Mouse (Mus musculus) lung, embryonic 16.5 days (tissue): Measurements from ENCODE around the gene Gga2. TPM values are rescaled to one million over a fixed set of nuclear protein-coding genes. Genes with fewer than 3 reads are reported as not detected.

Experiments used
- ATAC-seq: fragments of 200-750 bp; cut with Nextera tagmentation; 2 replicates; pipeline ENCODE4 v1.8.0; 2017; ENCODE audit warnings: low read depth, mild to moderate bottlenecking, moderate library complexity
- H3K27ac ChIP-seq: fragments of 300-500 bp; sonication (generic); 2 replicates; pipeline ENCODE4 v1.5.1; 2014; ENCODE audit warnings: mild to moderate bottlenecking, control low read depth, low read length
- H3K27me3 ChIP-seq: fragments of 300-500 bp; sonication (generic); 2 replicates; pipeline ENCODE4 v1.6.1; 2014; ENCODE audit warnings: low read depth, low read length, mixed read lengths; ENCODE audit not compliant: control insufficient read depth, insufficient read depth
- H3K36me3 ChIP-seq: fragments of 300-500 bp; sonication (generic); 2 replicates; pipeline ENCODE4 v1.6.1; 2014; ENCODE audit warnings: low read length; ENCODE audit not compliant: control insufficient read depth, insufficient read depth
- H3K4me1 ChIP-seq: fragments of 300-500 bp; sonication (generic); replicated peaks from 2 replicates; pipeline ENCODE4 v1.6.1; 2014; ENCODE audit warnings: low read length, mixed read lengths; ENCODE audit not compliant: control insufficient read depth, insufficient read depth
- H3K4me2 ChIP-seq: fragments of 300-500 bp; sonication (generic); 2 replicates; pipeline ENCODE4 v1.6.1; 2014; ENCODE audit warnings: low read depth, low read length, control low read depth
- H3K4me3 ChIP-seq: fragments of 300-500 bp; sonication (generic); 2 replicates; pipeline ENCODE4 v1.5.1; 2014; ENCODE audit warnings: mild to moderate bottlenecking, low read length, control low read depth
- H3K9ac ChIP-seq: fragments of 300-500 bp; sonication (generic); 2 replicates; pipeline ENCODE4 v1.6.1; 2014; ENCODE audit warnings: low read length, control low read depth
- H3K9me3 ChIP-seq: fragments of 300-500 bp; sonication (generic); 2 replicates; pipeline ENCODE4 v1.6.1; 2016; ENCODE audit warnings: low read length; ENCODE audit not compliant: control insufficient read depth
- WGBS: fragments of 180-500 bp; shearing (Covaris S2); extraction: QIAGEN DNeasy Blood & Tissue Kit; methylation state at CpG from one replicate; pipeline ENCODE4 v1.1.7; 2014; 5-methylcytosine and 5-hydroxymethylcytosine counted together
- polyA plus RNA-seq: library from polyadenylated mRNA; unstranded; fragments of >200 nt; fragmentation: Nextera tagmentation; extraction: Ambion mirVana; gene quantifications from 2 replicates; pipeline ENCODE4 v1.2.1, GENCODE M21; 2015

Gga2 gene
- polyA plus RNA-seq, 1 experiment from 2014 or later = 67.3 TPM

DNA sequence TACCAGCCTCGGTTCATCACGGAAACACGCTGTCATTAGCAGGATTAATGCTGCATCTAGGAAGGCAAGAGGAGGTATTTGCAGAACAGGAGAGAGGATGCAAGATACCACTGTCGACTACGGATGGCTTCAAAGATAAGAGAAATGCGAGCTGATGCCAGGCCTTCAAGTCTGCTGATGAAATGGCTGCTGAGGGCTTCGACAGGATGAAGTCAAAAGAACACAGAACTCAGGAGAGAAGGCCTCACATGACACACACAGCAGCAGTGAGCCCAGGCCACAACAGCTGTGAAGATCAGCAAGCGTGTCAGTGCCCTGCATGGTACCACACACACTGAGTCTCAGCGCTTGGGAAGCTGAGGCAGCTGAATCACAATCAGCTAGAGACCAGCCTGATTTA lies 50.8 kb downstream of the Gga2 start:
- no peak for ATAC-seq
- no peak overlapping the region for H3K4me2 ChIP-seq
- no peaks in the 10 kb centered on the region for H3K9me3 ChIP-seq
- H3K4me3 ChIP-seq = no peak overlapping the region
- H3K27ac ChIP-seq = no peak overlapping the region
- 75% methylated on average over 9 of the region's 9 CpGs for WGBS
- H3K9ac ChIP-seq = no peak overlapping the region
- H3K4me1 ChIP-seq = no peaks in the 10 kb centered on the region
- no peaks in the 10 kb centered on the region for H3K27me3 ChIP-seq
- H3K36me3 ChIP-seq = peaks cover 5% of the 10 kb centered on the region; the same call in 1 of the 2 replicates

DNA sequence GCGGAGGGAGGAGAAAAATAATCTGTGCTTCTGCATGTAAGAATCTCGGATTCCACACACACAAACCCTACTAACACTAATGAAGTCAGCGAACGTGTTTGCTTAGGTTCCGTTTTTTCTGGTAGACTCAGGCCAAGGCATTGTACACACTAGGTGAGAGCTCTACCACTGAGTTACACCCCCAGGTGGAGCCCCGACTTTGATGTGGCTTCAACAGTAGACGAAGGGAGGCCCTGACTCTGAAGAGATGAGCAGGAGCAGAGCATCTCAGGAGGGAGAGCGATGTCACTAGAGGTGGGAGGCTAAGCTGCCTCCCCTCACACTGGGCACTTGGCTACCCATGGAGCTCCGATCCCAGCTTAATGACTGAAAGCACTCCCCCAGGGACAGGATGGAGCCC lies 52.2 kb downstream of the Gga2 start:
- H3K9me3 ChIP-seq = no peaks in the 10 kb centered on the region
- H3K36me3 ChIP-seq = peaks cover 8% of the 10 kb centered on the region
- H3K27me3 ChIP-seq = no peaks in the 10 kb centered on the region
- H3K4me1 ChIP-seq = no peaks in the 10 kb centered on the region
- no peak for ATAC-seq
- H3K27ac ChIP-seq = no peak overlapping the region
- no peak overlapping the region for H3K4me3 ChIP-seq
- 81% methylated on average over 9 of the region's 9 CpGs for WGBS
- no peak overlapping the region for H3K4me2 ChIP-seq
- H3K9ac ChIP-seq = no peak overlapping the region

DNA sequence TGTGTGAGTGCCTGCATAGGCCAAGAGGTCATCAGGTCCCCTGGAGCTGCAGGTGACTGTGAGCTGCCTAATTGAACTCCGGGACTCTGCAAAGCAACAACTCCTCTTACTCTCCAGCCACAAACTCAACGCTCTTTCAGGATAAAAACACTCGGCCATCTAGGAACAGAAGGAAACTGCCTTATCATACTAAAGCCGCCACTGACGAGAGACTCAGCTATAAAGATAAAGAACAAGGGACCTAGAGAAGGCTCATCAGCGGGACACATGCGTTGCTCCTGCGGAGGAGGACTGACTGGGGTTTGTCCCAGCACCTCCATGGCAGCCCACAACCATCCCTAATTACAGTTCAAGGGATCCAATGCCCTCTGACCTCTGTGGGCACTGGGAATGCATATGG lies 52.8 kb downstream of the Gga2 start:
- no peak overlapping the region for H3K4me2 ChIP-seq
- no peaks in the 10 kb centered on the region for H3K9me3 ChIP-seq
- ATAC-seq = no peak
- H3K27me3 ChIP-seq = no peaks in the 10 kb centered on the region
- H3K36me3 ChIP-seq = peaks cover 8% of the 10 kb centered on the region
- no peak overlapping the region for H3K9ac ChIP-seq
- 71% methylated on average over 8 of the region's 8 CpGs for WGBS
- H3K4me1 ChIP-seq = no peaks in the 10 kb centered on the region
- no peak overlapping the region for H3K27ac ChIP-seq
- no peak overlapping the region for H3K4me3 ChIP-seq

DNA sequence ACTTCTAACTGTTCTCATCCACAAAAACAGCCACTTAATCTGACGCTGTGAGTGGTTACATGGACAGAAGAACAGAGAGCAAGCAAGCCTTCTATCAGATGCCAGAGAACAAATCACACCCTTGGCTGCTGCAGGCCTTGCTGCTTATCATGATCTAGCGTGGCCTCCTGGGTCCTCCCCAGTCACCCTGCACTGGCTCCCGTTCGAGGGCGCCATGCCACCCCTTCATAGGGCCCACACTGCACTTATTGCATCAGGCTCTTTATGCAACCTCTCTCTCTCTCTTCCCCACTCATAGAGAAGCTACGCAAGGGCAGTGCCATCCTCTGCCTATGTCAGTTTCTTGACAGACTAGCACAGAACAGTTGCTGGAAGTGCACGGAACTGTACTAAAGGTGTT lies 54.9 kb downstream of the Gga2 start:
- no peaks in the 10 kb centered on the region for H3K4me1 ChIP-seq
- H3K4me2 ChIP-seq = no peak overlapping the region
- WGBS = 87% methylated on average over 7 of the region's 7 CpGs
- no peak for ATAC-seq
- H3K9me3 ChIP-seq = no peaks in the 10 kb centered on the region
- H3K9ac ChIP-seq = no peak overlapping the region
- no peak overlapping the region for H3K4me3 ChIP-seq
- peaks cover 12% of the 10 kb centered on the region for H3K36me3 ChIP-seq
- H3K27ac ChIP-seq = no peak overlapping the region
- no peaks in the 10 kb centered on the region for H3K27me3 ChIP-seq

DNA sequence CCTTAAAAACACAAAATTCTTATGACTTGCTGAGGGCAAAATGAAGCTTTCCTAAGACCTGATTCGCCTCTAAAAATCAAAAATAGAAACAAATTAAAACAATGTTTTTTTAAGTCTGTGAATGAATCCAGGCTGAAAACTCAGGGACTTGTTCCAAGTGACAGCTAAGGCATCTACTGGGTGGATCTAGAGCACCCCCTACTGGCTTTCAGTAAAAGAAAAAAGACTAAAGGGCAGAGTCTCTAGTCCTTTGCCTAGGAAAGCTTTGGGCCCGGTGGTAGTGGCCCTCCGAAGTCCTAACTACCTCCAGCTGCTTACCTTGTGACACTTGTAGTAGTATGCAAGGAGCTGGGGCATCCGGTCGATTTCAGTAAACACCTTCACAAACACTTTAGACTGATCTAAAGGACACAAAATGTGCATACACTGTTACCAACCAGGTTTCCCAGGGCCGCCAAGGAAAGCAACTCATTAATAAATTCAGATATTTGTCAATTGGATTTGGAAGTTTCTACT lies 57.1 kb downstream of the Gga2 start:
- H3K4me1 ChIP-seq = no peaks in the 10 kb centered on the region
- ATAC-seq = no peak
- no peaks in the 10 kb centered on the region for H3K9me3 ChIP-seq
- no peaks in the 10 kb centered on the region for H3K27me3 ChIP-seq
- peaks cover 11% of the 10 kb centered on the region for H3K36me3 ChIP-seq
- no peak overlapping the region for H3K4me2 ChIP-seq
- H3K4me3 ChIP-seq = no peak overlapping the region
- no peak overlapping the region for H3K27ac ChIP-seq
- WGBS = 56% methylated on average over 6 of the region's 6 CpGs
- no peak overlapping the region for H3K9ac ChIP-seq

DNA sequence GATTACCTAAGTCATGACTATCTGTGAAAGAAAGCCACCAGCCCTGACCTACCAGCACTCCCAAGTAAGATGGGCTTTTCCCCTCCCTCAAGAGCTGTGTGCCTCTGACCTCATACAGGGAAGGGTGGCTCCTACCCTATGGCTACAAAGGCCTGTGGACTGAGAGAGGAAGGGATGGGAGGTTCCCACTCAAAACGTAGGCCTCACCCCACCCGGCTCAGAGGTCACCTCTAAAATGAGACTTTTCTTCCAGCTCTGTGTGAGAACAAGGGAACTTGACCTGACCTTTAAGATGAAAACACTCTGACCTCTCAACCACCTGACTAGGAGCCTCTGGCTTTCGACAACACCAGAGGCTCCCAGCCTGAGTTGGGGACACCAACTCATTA lies 58.5 kb downstream of the Gga2 start:
- Histone ChIP-seq H3K27me3 (no peaks in the 10 kb centered on the region), H3K4me2 (no peak overlapping the region), H3K9ac (no peak overlapping the region), H3K4me1 (no peaks in the 10 kb centered on the region), H3K4me3 (no peak overlapping the region), H3K27ac (no peak overlapping the region), H3K9me3 (no peaks in the 10 kb centered on the region), H3K36me3 (peaks cover 11% of the 10 kb centered on the region)
- WGBS = 69% methylated on average over 3 of the region's 3 CpGs
- ATAC-seq = no peak

DNA sequence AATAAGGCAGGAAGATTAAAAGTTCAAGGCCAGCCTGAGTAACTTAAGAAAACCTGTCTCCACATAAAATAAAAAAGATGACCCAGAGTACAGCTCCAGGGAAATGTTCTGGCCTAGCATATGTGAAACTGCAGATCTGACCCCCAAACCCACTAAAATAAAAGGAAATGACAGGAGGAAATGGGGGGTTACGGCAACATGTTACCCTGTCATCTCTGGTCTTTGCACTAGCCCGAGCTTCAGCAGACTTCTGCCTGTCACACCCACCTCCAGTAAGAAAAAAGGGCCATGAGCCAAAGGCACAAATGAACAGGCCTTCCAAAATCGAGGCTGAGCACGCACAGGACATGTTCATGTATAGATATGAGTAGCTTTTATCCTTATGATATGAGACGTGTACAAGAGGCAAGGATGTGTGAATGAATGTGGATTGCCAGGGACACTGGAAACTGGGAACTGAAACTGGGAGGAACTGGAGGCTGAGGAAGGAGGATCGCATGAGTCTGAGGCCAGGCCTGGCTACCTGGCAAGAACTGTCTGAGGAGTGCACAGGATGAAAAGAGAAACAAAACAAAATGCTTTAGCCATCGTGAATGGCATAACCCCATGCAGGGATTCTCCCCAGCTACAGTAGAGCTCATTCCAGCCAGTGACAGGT lies 59.0 kb downstream of the Gga2 start:
- no peak for ATAC-seq
- H3K36me3 ChIP-seq = peaks cover 11% of the 10 kb centered on the region
- no peak overlapping the region for H3K4me3 ChIP-seq
- WGBS = 77% methylated on average over 7 of the region's 7 CpGs
- H3K4me1 ChIP-seq = no peaks in the 10 kb centered on the region
- H3K9ac ChIP-seq = no peak overlapping the region
- H3K27me3 ChIP-seq = no peaks in the 10 kb centered on the region
- H3K27ac ChIP-seq = no peak overlapping the region
- H3K9me3 ChIP-seq = no peaks in the 10 kb centered on the region
- no peak overlapping the region for H3K4me2 ChIP-seq

DNA sequence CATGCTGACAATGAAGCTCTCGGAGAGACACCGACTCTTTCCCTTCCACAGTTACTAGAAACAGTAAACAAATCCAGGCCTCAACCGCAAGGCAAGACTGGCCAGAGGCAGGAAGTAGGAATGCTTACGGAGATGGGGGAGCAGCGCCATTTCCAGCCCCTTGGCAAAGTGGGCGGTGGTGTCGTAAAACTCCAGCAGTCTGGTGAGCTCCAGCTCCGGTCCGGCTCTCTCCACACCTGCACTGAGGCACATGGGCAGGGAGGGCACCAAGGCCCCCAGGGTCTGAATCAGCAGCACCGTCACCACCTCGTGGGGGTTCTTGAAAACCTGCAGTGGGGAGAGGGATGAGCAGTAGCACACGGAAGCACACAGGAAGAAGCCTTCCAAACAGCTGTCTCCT lies 65.2 kb downstream of the Gga2 start:
- no peak overlapping the region for H3K4me3 ChIP-seq
- WGBS = 73% methylated on average over 12 of the region's 12 CpGs
- H3K27me3 ChIP-seq = no peaks in the 10 kb centered on the region
- no peaks in the 10 kb centered on the region for H3K4me1 ChIP-seq
- H3K27ac ChIP-seq = no peak overlapping the region
- H3K9me3 ChIP-seq = no peaks in the 10 kb centered on the region
- H3K9ac ChIP-seq = no peak overlapping the region
- H3K4me2 ChIP-seq = no peak overlapping the region
- no peak for ATAC-seq
- peaks cover 4% of the 10 kb centered on the region for H3K36me3 ChIP-seq

DNA sequence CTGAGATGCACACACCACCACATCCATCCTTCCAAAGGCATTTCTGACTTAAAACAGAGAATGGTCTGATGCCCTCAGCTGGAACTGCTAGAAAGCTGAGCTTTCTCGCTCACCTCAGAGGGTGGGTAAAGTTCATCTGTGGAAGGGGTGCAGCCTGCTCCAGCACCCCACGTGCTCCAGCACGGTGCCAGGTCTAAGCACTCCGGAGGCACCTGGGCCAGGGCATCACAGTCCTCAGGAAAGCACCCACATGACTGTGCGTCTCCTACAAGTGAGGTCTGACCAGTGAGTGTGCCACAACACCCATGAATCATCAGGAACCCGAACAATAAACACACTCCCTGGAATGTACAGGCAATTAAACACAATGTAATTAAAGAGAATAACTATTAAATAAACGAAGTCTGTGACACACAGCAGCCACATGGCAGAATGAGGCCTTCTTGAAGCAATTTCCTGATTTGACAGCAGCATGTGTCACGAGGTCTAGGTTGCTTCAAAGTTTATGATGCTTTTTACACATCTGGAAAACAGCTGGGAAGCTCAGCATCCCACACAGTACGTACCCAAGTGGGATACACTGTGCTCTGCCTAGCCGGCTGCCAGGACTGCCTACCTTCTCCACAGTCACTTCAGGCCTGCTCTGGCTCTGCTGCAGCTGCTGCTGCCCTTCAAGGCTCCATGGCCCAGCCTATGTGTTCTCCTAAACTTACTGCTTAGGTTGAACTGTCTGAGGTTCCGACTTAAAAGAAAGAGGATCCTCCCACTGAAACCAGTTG lies 65.9 kb downstream of the Gga2 start:
- Histone ChIP-seq H3K4me2 (no peak overlapping the region), H3K9ac (no peak overlapping the region), H3K9me3 (no peaks in the 10 kb centered on the region), H3K36me3 (peaks cover 8% of the 10 kb centered on the region), H3K27me3 (no peaks in the 10 kb centered on the region), H3K27ac (no peak overlapping the region), H3K4me3 (no peak overlapping the region), H3K4me1 (no peaks in the 10 kb centered on the region)
- 82% methylated on average over 11 of the region's 11 CpGs for WGBS
- ATAC-seq = no peak
